Mouse (Mus musculus) stomach, postnatal 0 days (tissue): ENCODE data around the gene Hist1h2bj.

ENCODE experiments used
- CTCF ChIP-seq: IDR thresholded peaks from 2 replicates; pipeline ENCODE4 v1.5.1; 2016; ENCODE audit warnings: antibody characterized with exemption, low read depth, mild to moderate bottlenecking, moderate library complexity
- EP300 ChIP-seq: optimal IDR thresholded peaks from 2 replicates; pipeline ENCODE3; 2016; ENCODE audit warnings: antibody characterized with exemption

DNA sequence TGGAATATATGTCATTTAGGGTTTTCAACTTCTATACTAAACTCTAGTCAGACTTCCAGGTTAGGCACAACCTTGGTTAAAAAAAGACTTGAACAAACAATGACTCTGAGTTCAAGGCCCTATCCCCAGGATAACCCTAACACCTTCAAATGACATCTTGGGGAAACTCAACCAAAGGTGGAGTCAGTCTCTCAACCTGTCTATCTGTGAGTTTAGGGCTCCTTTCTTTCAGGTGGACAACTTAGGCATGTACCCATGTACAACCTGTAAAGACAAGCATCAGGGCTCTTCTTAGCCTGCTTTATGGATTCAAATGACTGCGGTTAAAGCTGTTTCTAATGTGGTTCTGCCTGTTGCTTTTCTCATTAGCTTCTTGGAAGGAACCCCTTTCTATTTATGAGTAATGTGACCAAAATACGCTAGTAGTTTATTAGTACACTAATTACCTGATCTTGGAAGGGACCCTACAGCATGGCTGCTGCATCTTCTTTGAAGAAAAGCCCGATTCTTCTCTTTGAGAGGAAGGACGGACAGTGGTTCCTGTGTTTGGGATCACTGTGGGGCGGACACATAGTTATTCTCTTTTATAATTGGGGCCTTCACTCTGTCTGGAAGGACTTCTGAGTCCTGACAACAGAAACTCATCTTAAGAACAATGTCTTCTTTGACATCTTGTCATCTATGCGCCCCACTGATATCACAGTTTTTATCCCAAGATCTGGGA lies 1.6 kb downstream of the Hist1h2bj start:
- TF ChIP-seq CTCF (no peak), EP300 (no peak)
